Mouse (Mus musculus) intestine, embryonic 16.5 days (tissue): ENCODE data around the gene Rundc1. TPM values are rescaled to one million over a fixed set of nuclear protein-coding genes. Genes with fewer than 3 reads are reported as not detected.
"Not testable (repeated sequence)": the region's sequence is repeated elsewhere in the genome, so short reads cannot be mapped to it uniquely, and the experiment has no call there.

Experiments
- ATAC-seq: fragments of 200-750 bp; cut with Nextera tagmentation; 2 replicates; pipeline ENCODE4 v1.8.0; 2017; ENCODE audit warnings: moderate TSS enrichment, moderate library complexity
- H3K27ac ChIP-seq: fragments of 300-500 bp; sonication (generic); 2 replicates; pipeline ENCODE4 v1.5.1; 2014; ENCODE audit warnings: mild to moderate bottlenecking, low read length
- H3K27me3 ChIP-seq: fragments of 300-500 bp; sonication (generic); replicated peaks from 2 replicates; pipeline ENCODE4 v1.6.1; 2014; ENCODE audit warnings: low read length, control low read depth, mixed read lengths; ENCODE audit not compliant: control insufficient read depth, insufficient read depth
- H3K36me3 ChIP-seq: fragments of 300-500 bp; sonication (generic); 2 replicates; pipeline ENCODE4 v1.6.1; 2014; ENCODE audit warnings: low read length, control low read depth; ENCODE audit not compliant: control insufficient read depth, insufficient read depth
- H3K4me1 ChIP-seq: fragments of 300-500 bp; sonication (generic); 2 replicates; pipeline ENCODE4 v1.6.1; 2014; ENCODE audit warnings: low read length, control low read depth, mixed read lengths; ENCODE audit not compliant: control insufficient read depth, insufficient read depth
- H3K4me2 ChIP-seq: fragments of 300-500 bp; sonication (generic); 2 replicates; pipeline ENCODE4 v1.6.1; 2014; ENCODE audit warnings: low read depth, low read length, control low read depth
- H3K4me3 ChIP-seq: fragments of 300-500 bp; sonication (generic); 2 replicates; pipeline ENCODE4 v1.5.1; 2014; ENCODE audit warnings: mild to moderate bottlenecking, low read length
- H3K9ac ChIP-seq: fragments of 300-500 bp; sonication (generic); 2 replicates; pipeline ENCODE4 v1.6.1; 2014; ENCODE audit warnings: low read depth, low read length
- H3K9me3 ChIP-seq: fragments of 300-500 bp; sonication (generic); 2 replicates; pipeline ENCODE4 v1.6.1; 2016; ENCODE audit warnings: low read length, control low read depth; ENCODE audit not compliant: control insufficient read depth
- WGBS: fragments of 180-500 bp; shearing (Covaris S2); extraction: QIAGEN DNeasy Blood & Tissue Kit; methylation state at CpG from one replicate; pipeline ENCODE4 v1.1.7; 2014; 5-methylcytosine and 5-hydroxymethylcytosine counted together
- polyA plus RNA-seq: library from polyadenylated mRNA; unstranded; fragments of >200 nt; fragmentation: Nextera tagmentation; extraction: Ambion mirVana; gene quantifications from 2 replicates; pipeline ENCODE4 v1.2.1, GENCODE M21; 2015

The Rundc1 gene
- polyA plus RNA-seq, 1 experiment from 2014 or later, result 16.6 TPM

DNA sequence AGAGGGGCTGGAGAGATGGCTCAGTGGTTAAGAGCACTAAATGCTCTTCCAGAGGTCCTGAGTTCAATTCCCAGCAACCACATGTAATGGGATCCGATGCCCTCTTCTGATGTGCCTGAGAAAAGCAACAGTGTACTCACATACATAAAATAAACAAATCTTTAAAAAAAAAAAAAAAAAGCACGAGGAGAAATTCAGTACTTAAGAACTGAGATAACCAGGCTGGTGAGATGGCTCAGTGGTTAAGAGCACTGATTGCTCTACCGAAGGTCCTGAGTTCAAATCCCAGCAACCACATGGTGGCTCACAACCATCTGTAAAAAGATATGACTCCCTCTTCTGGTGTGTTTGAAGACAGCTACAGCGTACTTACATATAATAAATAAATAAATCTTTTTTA, 24.7 kb downstream of the Rundc1 start:
- H3K4me1 ChIP-seq, result peaks cover 20% of the 10 kb centered on the region
- not testable (repeated sequence) for H3K27ac ChIP-seq, ATAC-seq, H3K4me3 ChIP-seq, H3K9ac ChIP-seq, H3K9me3 ChIP-seq, H3K27me3 ChIP-seq, H3K4me2 ChIP-seq, H3K36me3 ChIP-seq
- 75% methylated on average over 4 of the region's 4 CpGs for WGBS

DNA sequence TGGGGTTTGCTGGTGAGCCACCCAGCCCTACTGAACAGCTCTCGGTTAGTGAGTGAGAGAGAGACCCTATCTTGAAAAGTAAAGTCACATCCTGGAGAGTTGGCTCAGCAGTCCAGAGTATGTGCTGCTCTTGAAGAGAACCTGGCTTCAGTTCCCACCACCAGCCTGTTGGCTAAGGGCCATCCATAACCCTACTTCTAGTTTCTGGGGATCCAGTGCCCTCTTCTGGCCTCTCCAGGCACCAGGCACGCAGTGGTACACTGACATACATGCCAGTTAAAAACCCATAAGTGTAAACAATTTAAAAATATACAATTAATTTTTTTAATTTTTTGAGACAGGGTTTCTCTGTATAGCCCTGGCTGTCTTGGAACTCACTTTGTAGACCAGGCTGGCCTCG, 25.5 kb downstream of the Rundc1 start:
- 82% methylated on average over 3 of the region's 3 CpGs for WGBS
- H3K27ac ChIP-seq, result no peak overlapping the region
- H3K9ac ChIP-seq, result no peak overlapping the region
- H3K4me3 ChIP-seq, result no peak overlapping the region
- no peaks in the 10 kb centered on the region for H3K27me3 ChIP-seq
- no peak overlapping the region for H3K4me2 ChIP-seq
- H3K36me3 ChIP-seq, result no peaks in the 10 kb centered on the region
- H3K9me3 ChIP-seq, result no peaks in the 10 kb centered on the region
- H3K4me1 ChIP-seq, result peaks cover 19% of the 10 kb centered on the region
- ATAC-seq, result no peak

DNA sequence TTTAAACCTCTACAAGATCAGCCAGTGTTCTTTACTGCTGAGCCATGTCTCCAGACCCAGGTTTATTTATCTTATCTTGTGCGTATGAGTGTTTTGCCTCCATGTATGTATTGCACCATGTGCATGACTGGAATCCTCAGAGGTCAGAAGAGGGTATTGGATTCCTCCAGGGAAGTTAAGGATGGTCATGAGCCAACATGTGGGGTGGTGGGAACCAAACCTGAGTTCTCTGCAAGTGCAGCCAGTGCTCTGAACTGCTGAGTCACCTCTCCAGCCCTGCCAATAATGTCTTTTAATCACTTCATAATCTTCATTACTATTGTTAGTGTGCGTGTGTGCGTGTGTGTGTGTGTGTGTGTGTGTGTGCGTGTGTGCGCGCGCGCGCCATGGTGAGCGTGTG, 26.7 kb downstream of the Rundc1 start:
- Histone ChIP-seq H3K9ac (no peak overlapping the region), H3K27ac (peak overlapping the region; percentile 9; the same call in 1 of the 2 replicates), H3K27me3 (no peaks in the 10 kb centered on the region), H3K36me3 (no peaks in the 10 kb centered on the region), H3K9me3 (no peaks in the 10 kb centered on the region), H3K4me3 (no peak overlapping the region), H3K4me2 (no peak overlapping the region; the same call in 1 of the 2 replicates), H3K4me1 (peaks cover 21% of the 10 kb centered on the region)
- WGBS, result 88% methylated on average over 10 of the region's 10 CpGs
- ATAC-seq, result no peak

DNA sequence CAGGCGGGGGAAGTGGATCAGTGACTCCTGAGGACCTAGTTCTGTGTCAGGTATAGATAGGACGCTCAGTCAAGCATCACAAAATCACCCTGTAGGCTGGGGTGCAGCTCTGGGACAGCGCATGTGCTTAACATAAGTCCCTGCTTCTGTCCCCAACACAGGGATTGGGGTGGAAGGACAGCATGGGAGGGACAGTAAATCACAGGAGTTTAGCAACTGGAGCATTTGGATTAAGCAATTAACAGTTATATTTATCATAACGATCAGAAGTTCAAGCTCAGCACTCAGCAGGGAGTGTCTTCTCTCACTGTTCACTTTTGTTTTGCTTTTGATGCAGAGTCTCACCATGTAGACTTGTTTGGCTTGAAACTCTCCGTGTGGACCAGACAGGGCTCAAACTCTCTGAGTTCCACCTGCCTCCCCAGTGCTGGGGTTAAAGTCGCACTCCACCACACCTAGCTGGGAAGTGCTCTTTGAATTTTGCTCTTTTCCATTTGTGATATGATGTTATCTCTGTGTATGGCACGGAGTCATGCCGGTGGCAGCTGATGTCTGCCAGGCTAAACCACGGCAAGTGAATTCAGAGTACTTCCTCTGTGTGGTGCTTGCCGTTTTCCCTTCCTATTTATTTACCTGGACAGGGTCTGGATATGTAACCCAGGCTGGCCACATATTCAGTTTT, 27.3 kb downstream of the Rundc1 start:
- Histone ChIP-seq H3K9me3 (no peaks in the 10 kb centered on the region), H3K4me2 (peak overlapping the region; percentile 25; the same call in 1 of the 2 replicates), H3K27me3 (no peaks in the 10 kb centered on the region), H3K4me1 (peaks cover 21% of the 10 kb centered on the region), H3K9ac (no peak overlapping the region), H3K36me3 (no peaks in the 10 kb centered on the region), H3K27ac (peak overlapping the region; percentile 53), H3K4me3 (no peak overlapping the region)
- WGBS, result 59% methylated on average over 10 of the region's 10 CpGs
- ATAC-seq, result peak; percentile 58

DNA sequence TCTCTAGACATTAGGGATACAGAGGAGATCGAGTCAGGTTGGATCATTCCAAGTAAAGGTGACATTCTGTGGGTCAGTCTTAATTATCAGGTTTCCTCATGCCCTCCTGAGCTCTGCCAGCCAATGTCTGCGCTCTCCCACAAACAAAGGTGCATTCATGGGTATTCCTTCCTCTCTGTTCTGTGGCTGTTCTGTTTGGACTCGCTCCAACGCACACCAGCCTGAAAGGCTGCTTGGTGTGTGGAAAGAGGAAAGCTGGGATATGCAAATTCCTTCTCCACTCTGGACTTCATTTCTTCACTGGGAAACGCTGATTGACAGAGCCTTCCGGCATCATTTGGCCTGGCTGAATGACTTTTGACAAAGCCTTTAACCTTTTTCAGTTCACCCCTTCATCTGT, 29.8 kb downstream of the Rundc1 start:
- whole genome bisulfite sequencing, result 68% methylated on average over 6 of the region's 6 CpGs
- H3K27me3 ChIP-seq, result no peaks in the 10 kb centered on the region
- H3K4me2 ChIP-seq, result no peak overlapping the region
- no peak for ATAC-seq
- H3K27ac ChIP-seq, result no peak overlapping the region
- H3K9me3 ChIP-seq, result no peaks in the 10 kb centered on the region
- H3K9ac ChIP-seq, result no peak overlapping the region
- no peak overlapping the region for H3K4me3 ChIP-seq
- H3K4me1 ChIP-seq, result peaks cover 20% of the 10 kb centered on the region
- H3K36me3 ChIP-seq, result peaks cover 7% of the 10 kb centered on the region

DNA sequence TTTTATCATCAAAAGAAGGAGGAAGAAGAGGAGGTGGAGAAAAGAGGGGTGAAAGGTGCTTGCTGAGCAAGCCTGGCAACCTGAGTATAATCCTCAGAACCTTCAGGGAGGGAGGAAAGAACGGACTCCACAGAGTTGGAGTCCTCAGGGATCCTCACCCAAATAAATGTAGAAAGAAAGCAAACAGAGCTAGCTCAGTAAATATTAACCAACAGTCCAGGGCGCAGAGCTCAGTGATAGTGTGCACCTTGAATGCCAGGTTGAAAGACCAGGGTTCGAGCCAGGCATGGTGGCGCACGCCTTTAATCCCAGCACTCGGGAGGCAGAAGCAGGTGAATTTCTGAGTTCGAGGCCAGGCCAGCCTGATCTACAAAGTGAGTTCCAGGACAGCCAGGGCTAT, 30.7 kb downstream of the Rundc1 start:
- Histone ChIP-seq H3K4me3 (no peak overlapping the region), H3K4me1 (peaks cover 24% of the 10 kb centered on the region), H3K36me3 (peaks cover 7% of the 10 kb centered on the region), H3K27ac (0 out of 2 replicates have a peak overlapping the region, but pooled peaks have one; percentile 7), H3K9me3 (no peaks in the 10 kb centered on the region), H3K27me3 (no peaks in the 10 kb centered on the region), H3K9ac (no peak overlapping the region), H3K4me2 (no peak overlapping the region)
- WGBS, result 68% methylated on average over 7 of the region's 7 CpGs
- ATAC-seq, result no peak

DNA sequence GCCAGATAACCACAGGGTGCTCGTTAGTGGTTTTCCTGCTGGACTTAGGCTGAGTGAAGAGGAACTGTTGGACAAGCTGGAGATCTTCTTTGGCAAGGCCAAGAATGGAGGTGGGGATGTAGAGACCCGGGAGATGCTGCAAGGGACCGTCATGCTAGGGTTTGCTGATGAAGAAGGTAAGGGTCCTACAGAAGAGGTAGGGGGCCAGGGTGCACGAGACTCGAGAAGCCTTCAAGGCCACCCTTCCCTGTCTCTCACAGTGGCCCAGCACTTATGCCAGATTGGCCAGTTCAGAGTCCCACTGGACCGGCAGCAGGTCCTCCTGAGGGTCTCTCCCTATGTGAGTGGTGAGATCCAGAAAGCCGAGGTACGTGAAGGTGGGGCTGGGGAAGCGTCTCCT, 32.7 kb downstream of the Rundc1 start:
- no peak overlapping the region for H3K27ac ChIP-seq
- H3K4me1 ChIP-seq, result peaks cover 27% of the 10 kb centered on the region
- 89% methylated on average over 9 of the region's 9 CpGs for WGBS
- H3K4me3 ChIP-seq, result no peak overlapping the region
- no peak overlapping the region for H3K4me2 ChIP-seq
- peaks cover 13% of the 10 kb centered on the region for H3K36me3 ChIP-seq
- no peak overlapping the region for H3K9ac ChIP-seq
- no peak for ATAC-seq
- H3K9me3 ChIP-seq, result no peaks in the 10 kb centered on the region
- no peaks in the 10 kb centered on the region for H3K27me3 ChIP-seq

DNA sequence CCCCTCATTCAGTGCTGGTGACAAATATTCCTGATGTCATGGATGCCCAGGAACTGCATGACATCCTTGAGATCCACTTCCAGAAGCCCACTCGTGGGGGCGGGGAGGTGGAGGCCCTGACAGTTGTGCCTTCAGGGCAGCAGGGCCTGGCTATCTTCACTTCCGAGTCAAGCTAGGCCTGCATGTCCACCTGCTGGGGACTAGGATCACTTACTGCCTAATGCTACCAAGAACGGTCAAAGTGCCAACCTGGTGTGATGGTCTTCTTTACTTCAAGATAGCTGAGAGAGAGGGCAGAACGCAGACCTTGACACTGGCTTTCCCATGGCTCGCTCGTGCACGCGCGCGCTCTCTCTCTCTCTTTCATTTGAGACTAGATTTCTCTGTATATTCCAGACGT, 33.3 kb downstream of the Rundc1 start:
- no peak overlapping the region for H3K9ac ChIP-seq
- WGBS, result 88% methylated on average over 12 of the region's 12 CpGs
- peaks cover 13% of the 10 kb centered on the region for H3K36me3 ChIP-seq

DNA sequence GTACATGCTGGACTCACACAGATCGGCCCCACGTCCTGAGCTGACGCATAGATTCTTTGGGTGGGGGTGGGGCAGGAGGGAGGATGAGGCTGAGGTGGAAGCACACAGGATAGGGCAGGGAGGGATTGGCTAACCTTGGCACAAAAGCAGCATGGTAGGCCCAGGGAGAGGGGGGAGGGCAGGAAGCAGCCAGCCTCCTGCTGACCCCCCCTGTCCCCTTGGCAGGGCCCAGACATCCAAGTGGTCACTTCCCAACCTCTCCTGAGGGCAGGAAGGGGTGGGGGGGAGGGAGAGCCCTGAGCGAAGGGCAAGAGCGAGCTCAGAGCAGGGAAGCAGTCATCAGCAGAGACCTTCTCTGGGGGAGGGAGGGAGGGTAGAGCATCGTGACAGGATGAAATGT, 34.8 kb downstream of the Rundc1 start:
- no peak for ATAC-seq

More for the DNA sequence above, 33.3 kb downstream of the Rundc1 start:
- no peaks in the 10 kb centered on the region for H3K9me3 ChIP-seq
- no peak for ATAC-seq
- no peaks in the 10 kb centered on the region for H3K27me3 ChIP-seq
- H3K27ac ChIP-seq, result no peak overlapping the region
- H3K4me3 ChIP-seq, result no peak overlapping the region
- H3K4me1 ChIP-seq, result peaks cover 30% of the 10 kb centered on the region
- no peak overlapping the region for H3K4me2 ChIP-seq

DNA sequence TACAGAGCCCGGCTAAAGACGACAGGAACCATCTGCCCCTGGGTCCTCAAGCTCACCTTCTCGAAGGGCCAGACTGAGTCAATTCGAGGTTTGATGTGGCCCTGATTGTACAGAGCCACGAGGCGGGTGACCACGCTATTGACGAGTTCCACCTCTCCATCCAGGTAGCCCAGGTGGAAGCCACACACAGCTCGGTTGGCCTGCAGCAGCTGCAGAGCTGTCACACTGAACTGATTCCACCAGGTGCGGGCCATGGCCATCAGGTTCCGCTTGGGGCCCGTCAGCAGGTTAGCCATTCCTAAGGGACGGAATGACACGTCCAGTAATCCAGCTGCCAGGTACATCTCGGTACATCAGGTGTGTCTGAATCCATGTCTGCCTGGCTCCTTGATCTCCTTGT, 35.4 kb downstream of the Rundc1 start:
- WGBS, result 81% methylated on average over 15 of the region's 15 CpGs
- peaks cover 13% of the 10 kb centered on the region for H3K36me3 ChIP-seq

More for the DNA sequence above, 34.8 kb downstream of the Rundc1 start:
- peaks cover 13% of the 10 kb centered on the region for H3K36me3 ChIP-seq
- H3K4me2 ChIP-seq, result no peak overlapping the region
- peak overlapping the region; percentile 37 for H3K27ac ChIP-seq
- H3K4me3 ChIP-seq, result no peak overlapping the region
- no peaks in the 10 kb centered on the region for H3K9me3 ChIP-seq
- WGBS, result 53% methylated on average over 6 of the region's 6 CpGs
- H3K9ac ChIP-seq, result 0 out of 2 replicates have a peak overlapping the region, but pooled peaks have one; percentile 14
- peaks cover 38% of the 10 kb centered on the region for H3K4me1 ChIP-seq
- no peaks in the 10 kb centered on the region for H3K27me3 ChIP-seq

More for the DNA sequence above, 35.4 kb downstream of the Rundc1 start:
- peaks cover 38% of the 10 kb centered on the region for H3K4me1 ChIP-seq
- H3K4me2 ChIP-seq, result no peak overlapping the region
- no peak overlapping the region for H3K4me3 ChIP-seq
- no peak overlapping the region for H3K27ac ChIP-seq
- no peak for ATAC-seq
- no peaks in the 10 kb centered on the region for H3K9me3 ChIP-seq
- no peaks in the 10 kb centered on the region for H3K27me3 ChIP-seq
- H3K9ac ChIP-seq, result no peak overlapping the region
